9 mouse cellular contexts compared by ENCODE assay signal in the genomic region with DNA sequence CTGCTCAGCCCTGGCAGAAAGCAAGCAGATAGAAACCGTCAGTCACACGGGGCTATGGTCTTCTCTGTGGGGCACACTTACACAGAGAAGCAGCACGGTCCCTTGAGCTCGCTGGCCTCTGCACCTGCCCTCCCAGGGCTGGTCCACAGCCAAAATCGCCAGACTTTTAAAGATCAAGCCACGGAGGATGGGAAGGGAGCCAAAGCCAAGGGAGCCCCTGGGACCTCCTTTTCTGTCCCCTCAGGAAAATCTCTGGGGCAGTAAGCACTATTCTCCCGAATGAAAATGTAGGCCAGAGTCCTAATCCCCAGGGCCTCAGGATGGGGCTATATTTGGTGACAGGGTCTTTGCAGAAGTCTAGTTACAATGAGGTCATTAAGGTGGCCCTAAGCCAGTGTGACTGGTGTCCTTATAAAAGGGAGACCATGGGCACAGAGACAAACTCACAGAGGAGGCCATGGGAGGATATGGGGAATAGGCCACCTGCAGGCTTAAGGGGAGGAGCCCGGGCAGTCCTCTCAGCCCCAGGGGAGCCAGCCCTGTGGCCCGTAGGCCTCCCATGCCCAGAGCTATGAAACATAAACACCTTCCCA. TPM values are rescaled to one million over a fixed set of nuclear protein-coding genes. Genes with fewer than 3 reads are reported as not detected.
DNase-seq lines count a peak whose midpoint lies in the region; ATAC-seq lines count a peak whose summit lies in the region.
"Had no signal": no experiment of that assay in that cellular context is flagged by ENCODE, and none has a peak within 500 bp of the region (broad histone marks: within the 10 kb centered on the region; RNA-seq: fewer than 3 reads in every experiment).

No protein-coding gene starts in this region.

- WGBS in forebrain, embryonic 16.5 days = under 1% methylated on average over 9 of the region's 9 CpGs
- WGBS in hindbrain, embryonic 15.5 days = 12% methylated on average over 9 of the region's 9 CpGs
- whole genome bisulfite sequencing in midbrain, embryonic 13.5 days = 8% methylated on average over 9 of the region's 9 CpGs

- no peak overlapping the region for H3K4me3 ChIP-seq in forebrain, embryonic 16.5 days (replicated peaks; ENCODE audit: low read length)
- H3K4me3 ChIP-seq in hindbrain, embryonic 15.5 days = no peak overlapping the region
- H3K4me3 ChIP-seq in midbrain, embryonic 13.5 days (replicated peaks) = no peak overlapping the region

- H3K9ac ChIP-seq in forebrain, embryonic 16.5 days (replicated peaks; ENCODE audit: low read depth, low read length) = peak overlapping the region; percentile 27; the same call in 1 of the 2 replicates
- H3K9ac ChIP-seq in hindbrain, embryonic 15.5 days = no peak overlapping the region
- H3K9ac ChIP-seq in midbrain, embryonic 13.5 days (replicated peaks) = 0 out of 2 replicates have a peak overlapping the region, but pooled peaks have one; percentile 25

- intact Hi-C loops in left cerebral cortex, postnatal 14 days (cut with DNase I) = no loop called here

- no peak overlapping the region for H3K4me2 ChIP-seq in forebrain, embryonic 16.5 days (ENCODE audit: low read length)
- H3K4me2 ChIP-seq in hindbrain, embryonic 15.5 days = peak overlapping the region; percentile 1; the same call in 1 of the 2 replicates
- H3K4me2 ChIP-seq in midbrain, embryonic 13.5 days (replicated peaks) = peak overlapping the region; percentile 4; the same call in 1 of the 2 replicates

- peaks cover 73% of the 10 kb centered on the region for H3K4me1 ChIP-seq in forebrain, embryonic 16.5 days (replicated peaks; ENCODE audit: control insufficient read depth, insufficient read depth, low read length)
- peaks cover 63% of the 10 kb centered on the region for H3K4me1 ChIP-seq in hindbrain, embryonic 15.5 days (replicated peaks)
- peaks cover 81% of the 10 kb centered on the region for H3K4me1 ChIP-seq in midbrain, embryonic 13.5 days (replicated peaks)

- peak overlapping the region; percentile 86 for H3K27ac ChIP-seq in forebrain, embryonic 16.5 days (ENCODE audit: low read length)
- H3K27ac ChIP-seq in hindbrain, embryonic 15.5 days (replicated peaks) = peak overlapping the region; percentile 75
- H3K27ac ChIP-seq in midbrain, embryonic 13.5 days = peak overlapping the region; percentile 91
- H3K27ac ChIP-seq: macrophage had no signal

- no peaks in the 10 kb centered on the region for H3K9me3 ChIP-seq in forebrain, embryonic 16.5 days (ENCODE audit: control insufficient read depth, low read length)
- no peaks in the 10 kb centered on the region for H3K9me3 ChIP-seq in hindbrain, embryonic 15.5 days
- H3K9me3 ChIP-seq in midbrain, embryonic 13.5 days = no peaks in the 10 kb centered on the region

- no peaks in the 10 kb centered on the region for H3K27me3 ChIP-seq in forebrain, embryonic 16.5 days (replicated peaks; ENCODE audit: control insufficient read depth, insufficient read depth, low read length)
- H3K27me3 ChIP-seq in hindbrain, embryonic 15.5 days = no peaks in the 10 kb centered on the region
- no peaks in the 10 kb centered on the region for H3K27me3 ChIP-seq in midbrain, embryonic 13.5 days

- DNase-seq in adrenal gland, postnatal 14 days = peak; percentile 60
- no peak for DNase-seq in adrenal gland, adult 18-20 months (ENCODE audit: low spot score in 2 of 2)
- DNase-seq in spleen, adult 18-20 months = no peak
- DNase-seq in left cerebral cortex, postnatal 14 days (ENCODE audit: low spot score in 2 of 2) = no peak
- DNase-seq in B cell, adult 2 months = no peak

- no peaks in the 10 kb centered on the region for H3K36me3 ChIP-seq in forebrain, embryonic 16.5 days (ENCODE audit: control insufficient read depth, insufficient read depth)
- H3K36me3 ChIP-seq in hindbrain, embryonic 15.5 days = no peaks in the 10 kb centered on the region
- H3K36me3 ChIP-seq in midbrain, embryonic 13.5 days = no peaks in the 10 kb centered on the region

- ATAC-seq in forebrain, embryonic 16.5 days = peak; percentile 34
- ATAC-seq in hindbrain, embryonic 15.5 days (ENCODE audit: low FRiP score, low read depth) = peak; percentile 25; the same call in 1 of the 2 replicates
- peak; percentile 61 for ATAC-seq in midbrain, embryonic 13.5 days

RNA-seq across cellular contexts. Expression of a gene that starts 53.9 kb away (rescaled TPM):
- total RNA-seq in adrenal gland, postnatal 14 days (2021) = 45.4 and 57.5 TPM in 2 replicates
- total RNA-seq in adrenal gland, adult 18-20 months (2021) = 10 to 100 TPM; 54.3 to 63.6 TPM
- 47.8 and 48.9 TPM in 2 replicates for polyA plus RNA-seq in forebrain, embryonic 16.5 days (2015; fragmentation: Nextera tagmentation; extraction: Ambion mirVana)
- polyA plus RNA-seq in hindbrain, embryonic 15.5 days (2015; fragmentation: Nextera tagmentation; extraction: Ambion mirVana) = 63.2 and 63.7 TPM in 2 replicates
- polyA plus RNA-seq in midbrain, embryonic 13.5 days (2015; fragmentation: Nextera tagmentation; extraction: Ambion mirVana) = 47.2 and 53.5 TPM in 2 replicates
- 10 to 100 TPM; 67.2 to 70.3 TPM for total RNA-seq in left cerebral cortex, postnatal 14 days (2021)
